Mouse (Mus musculus) forebrain, embryonic 14.5 days (tissue): Measurements from ENCODE around the gene Hoxa4. TPM values are rescaled to one million over a fixed set of nuclear protein-coding genes. Genes with fewer than 3 reads are reported as not detected.
A peak's percentile ranks its signal among the peaks of the same experiment; 100 is the strongest.

Experiments
- ATAC-seq: fragments of 200-750 bp; cut with Nextera tagmentation; 2 replicates; pipeline ENCODE4 v1.8.0; 2017; ENCODE audit warnings: mild to moderate bottlenecking, moderate library complexity
- DNase-seq: peaks from one replicate; pipeline ENCODE4 v3.0.0-alpha.2; 2015; ENCODE audit warnings: low spot score
- H3K27ac ChIP-seq: fragments of 300-500 bp; sonication (generic); 2 replicates; pipeline ENCODE4 v1.5.1; 2014; ENCODE audit warnings: low read depth, mild to moderate bottlenecking, control low read depth, low read length, moderate library complexity
- H3K27me3 ChIP-seq: fragments of 300-500 bp; sonication (generic); replicated peaks from 2 replicates; pipeline ENCODE4 v1.6.1; 2014; ENCODE audit warnings: low read length, control low read depth, mixed read lengths; ENCODE audit not compliant: control insufficient read depth, insufficient read depth
- H3K36me3 ChIP-seq: fragments of 300-500 bp; sonication (generic); 2 replicates; pipeline ENCODE4 v1.6.1; 2014; ENCODE audit warnings: low read length, control low read depth; ENCODE audit not compliant: control insufficient read depth, insufficient read depth
- H3K4me1 ChIP-seq: fragments of 300-500 bp; sonication (generic); 2 replicates; pipeline ENCODE4 v1.6.1; 2014; ENCODE audit warnings: antibody characterized with exemption, low read length, control low read depth; ENCODE audit not compliant: control insufficient read depth, insufficient read depth
- H3K4me2 ChIP-seq: fragments of 300-500 bp; sonication (generic); 2 replicates; pipeline ENCODE4 v1.6.1; 2014; ENCODE audit warnings: mild to moderate bottlenecking, control low read depth, low read length
- H3K4me3 ChIP-seq: fragments of 300-500 bp; sonication (generic); 2 replicates; pipeline ENCODE4 v1.5.1; 2014; ENCODE audit warnings: low read depth, low read length, control low read depth
- H3K9ac ChIP-seq: fragments of 300-500 bp; sonication (generic); 2 replicates; pipeline ENCODE4 v1.6.1; 2014; ENCODE audit warnings: mild to moderate bottlenecking, low read length, control low read depth, moderate library complexity
- H3K9me3 ChIP-seq: fragments of 300-500 bp; sonication (generic); replicated peaks from 2 replicates; pipeline ENCODE4 v1.6.1; 2016; ENCODE audit warnings: low read length, control low read depth, mixed read lengths; ENCODE audit not compliant: control insufficient read depth
- WGBS: fragments of 180-500 bp; shearing (Covaris S2); extraction: QIAGEN DNeasy Blood & Tissue Kit; methylation state at CpG from one replicate; pipeline ENCODE4 v1.1.7; 2014; 5-methylcytosine and 5-hydroxymethylcytosine counted together
- microRNA counts: library from miRNA; unstranded; fragments of <30 nt; microRNA quantifications from one replicate; lab custom pipeline; 2016
- microRNA-seq: library from miRNA; unstranded; fragments of <30 nt; microRNA quantifications from one replicate; pipeline ENCODE4, GENCODE M21; 2016
- polyA plus RNA-seq: library from polyadenylated mRNA; unstranded; fragments of >200 nt; fragmentation: Nextera tagmentation; extraction: Ambion mirVana; gene quantifications from 2 replicates; pipeline ENCODE4 v1.2.1, GENCODE M21; 2014

Gene Hoxa4
- polyA plus RNA-seq, 1 experiment from 2014 or later, result not detected

- H3K4me3 ChIP-seq, result no peak overlapping the region
- peaks cover 8% of the 10 kb centered on the region; the same call in 1 of the 2 replicates for H3K4me1 ChIP-seq
- ATAC-seq (no peak), DNase-seq (no peak)
- no peaks in the 10 kb centered on the region for H3K9me3 ChIP-seq
- no peak overlapping the region for H3K27ac ChIP-seq
- H3K36me3 ChIP-seq, result no peaks in the 10 kb centered on the region
- 34% methylated on average over 3 of the region's 3 CpGs for WGBS
- H3K4me2 ChIP-seq, result no peak overlapping the region
- H3K27me3 ChIP-seq, result peaks cover 97% of the 10 kb centered on the region
- no peak overlapping the region for H3K9ac ChIP-seq
Observed at GRCm38 (mm10) chr6:52155471-52155870, 36.1 kb downstream of the Hoxa4 start.

GRCm38 (mm10) chr6:52154044-52154443 lies 37.5 kb downstream of the Hoxa4 start:
- Histone ChIP-seq H3K9me3 (no peaks in the 10 kb centered on the region), H3K4me3 (no peak overlapping the region), H3K36me3 (no peaks in the 10 kb centered on the region), H3K4me1 (peaks cover 8% of the 10 kb centered on the region; the same call in 1 of the 2 replicates), H3K27ac (no peak overlapping the region), H3K4me2 (no peak overlapping the region), H3K9ac (no peak overlapping the region), H3K27me3 (peaks cover 97% of the 10 kb centered on the region)
- under 1% methylated on average over 5 of the region's 5 CpGs for WGBS
- no peak for ATAC-seq
- DNase-seq, result no peak

- H3K36me3 ChIP-seq, result no peaks in the 10 kb centered on the region
- H3K27ac ChIP-seq, result no peak overlapping the region
- H3K9ac ChIP-seq, result no peak overlapping the region
- DNase-seq (no peak), ATAC-seq (no peak)
- no peak overlapping the region for H3K4me3 ChIP-seq
- no peak overlapping the region for H3K4me2 ChIP-seq
- under 1% methylated on average over 6 of the region's 6 CpGs for WGBS
- H3K4me1 ChIP-seq, result peaks cover 4% of the 10 kb centered on the region; the same call in 1 of the 2 replicates
- H3K27me3 ChIP-seq, result peaks cover 95% of the 10 kb centered on the region
- H3K9me3 ChIP-seq, result no peaks in the 10 kb centered on the region
Observed at GRCm38 (mm10) chr6:52153270-52153669, 38.3 kb downstream of the Hoxa4 start.

- Histone ChIP-seq H3K9me3 (no peaks in the 10 kb centered on the region), H3K27me3 (peaks cover 95% of the 10 kb centered on the region), H3K4me1 (no peaks in the 10 kb centered on the region), H3K9ac (no peak overlapping the region), H3K4me2 (no peak overlapping the region), H3K4me3 (no peak overlapping the region), H3K36me3 (no peaks in the 10 kb centered on the region), H3K27ac (no peak overlapping the region)
- ATAC-seq, result no peak
- 2% methylated on average over 16 of the region's 16 CpGs for WGBS
- DNase-seq, result no peak
Observed at GRCm38 (mm10) chr6:52152226-52153193, 39.0 kb downstream of the Hoxa4 start.

- ATAC-seq (no peak), DNase-seq (no peak)
- Histone ChIP-seq H3K9ac (no peak overlapping the region), H3K36me3 (no peaks in the 10 kb centered on the region), H3K4me1 (no peaks in the 10 kb centered on the region), H3K4me3 (no peak overlapping the region), H3K9me3 (no peaks in the 10 kb centered on the region), H3K4me2 (no peak overlapping the region), H3K27ac (no peak overlapping the region), H3K27me3 (peaks cover 94% of the 10 kb centered on the region)
- WGBS, result under 1% methylated on average over 4 of the region's 4 CpGs
Observed at GRCm38 (mm10) chr6:52151571-52151970, 40.0 kb downstream of the Hoxa4 start.

GRCm38 (mm10) chr6:52150401-52150966 lies 41.1 kb downstream of the Hoxa4 start:
- no peak for DNase-seq
- H3K36me3 ChIP-seq, result no peaks in the 10 kb centered on the region

More at GRCm38 (mm10) chr6:52150401-52150966, 41.1 kb downstream of the Hoxa4 start:
- H3K4me2 ChIP-seq, result no peak overlapping the region
- peaks cover 87% of the 10 kb centered on the region for H3K27me3 ChIP-seq
- no peak overlapping the region for H3K9ac ChIP-seq
- no peaks in the 10 kb centered on the region for H3K4me1 ChIP-seq
- no peak for ATAC-seq
- no peak overlapping the region for H3K4me3 ChIP-seq
- 3% methylated on average over 16 of the region's 16 CpGs for WGBS
- no peak overlapping the region for H3K27ac ChIP-seq
- H3K9me3 ChIP-seq, result no peaks in the 10 kb centered on the region

MicroRNAs within 50 kb of the gene (microRNA counts, 519-probe panel; counts per million panel counts)
- microRNA mmu-miR-196b (lab: Ali Mortazavi, UCI), result not detected

Small RNA genes within 50 kb of the gene (microRNA-seq; reads per million reads assigned to microRNA genes)
- 32.3 reads per million, percentile 43 among the genes with 10 or more reads in this experiment for gene Mir196b

Other genes with a start within 250 kb of the Hoxa4 start
- 5.7 and 7.3 TPM in 2 replicates for gene Skap2, start 179.2 kb downstream of the Hoxa4 start, polyA plus RNA-seq
- not detected in 2 replicates for gene Hoxa1, start 33.4 kb downstream of the Hoxa4 start, polyA plus RNA-seq
- not detected in 2 replicates for gene Hoxa2, start 26.9 kb downstream of the Hoxa4 start, polyA plus RNA-seq
- not detected in 2 replicates for gene 5730596B20Rik, start 14.3 kb downstream of the Hoxa4 start, polyA plus RNA-seq
- 0.26 TPM in 1 of 2 replicates, not detected in the other for gene Hoxa5, start 12.8 kb upstream of the Hoxa4 start, polyA plus RNA-seq
- not detected in 2 replicates for gene Hoxa6, start 17.0 kb upstream of the Hoxa4 start, polyA plus RNA-seq
- not detected in 2 replicates for gene Hoxa3, start 21.6 kb upstream of the Hoxa4 start, polyA plus RNA-seq
- not detected in 2 replicates for gene Gm28308, start 21.6 kb upstream of the Hoxa4 start, polyA plus RNA-seq
- gene Hoxa7, start 30.1 kb upstream of the Hoxa4 start, polyA plus RNA-seq, result not detected in 2 replicates
- gene Hoxa9, start 39.3 kb upstream of the Hoxa4 start, polyA plus RNA-seq, result not detected in 2 replicates
- not detected in 2 replicates for gene Hoxa10, start 49.1 kb upstream of the Hoxa4 start, polyA plus RNA-seq
- gene Hoxa11, start 54.1 kb upstream of the Hoxa4 start, polyA plus RNA-seq, result not detected in 2 replicates
- gene Hoxa13, start 69.1 kb upstream of the Hoxa4 start, polyA plus RNA-seq, result not detected in 2 replicates
- not detected in 2 replicates for gene Evx1, start 121.7 kb upstream of the Hoxa4 start, polyA plus RNA-seq